ENCODE assay signal across 7 mouse cellular contexts in the genomic region with DNA sequence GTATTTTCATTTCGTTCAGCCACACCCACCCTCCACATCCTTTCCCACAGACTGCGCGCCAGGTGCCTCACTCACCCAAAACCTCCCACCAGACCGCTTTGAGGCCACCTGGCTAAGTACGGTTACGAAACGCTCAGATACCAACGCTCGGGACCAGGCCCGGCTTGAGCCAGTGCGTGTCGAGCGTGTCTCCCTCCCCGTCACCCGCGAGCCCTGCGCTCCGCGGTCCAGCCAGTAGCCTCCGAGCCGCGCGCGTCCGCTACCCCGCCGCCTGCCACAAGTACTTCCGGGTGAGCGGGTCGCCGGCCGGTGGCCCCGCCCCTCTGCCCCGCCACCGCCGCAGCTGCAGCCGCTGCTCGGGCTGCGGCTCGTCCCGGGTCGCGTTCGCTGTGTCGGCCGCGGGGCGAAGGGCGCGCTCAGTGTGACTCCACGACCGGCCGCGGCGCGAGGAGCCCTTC. TPM values are rescaled to one million over a fixed set of nuclear protein-coding genes. Genes with fewer than 3 reads are reported as not detected.
DNase-seq lines count a peak whose midpoint lies in the region; ATAC-seq lines count a peak whose summit lies in the region.

No protein-coding gene starts in this region.

- intact Hi-C loops in left cerebral cortex, postnatal 25 days (cut with DNase I) = no loop called here

- peak; percentile 70 for ATAC-seq in common myeloid progenitor, adult 5-6 weeks (replicated peaks; ENCODE audit: low read depth, poor library complexity, severe bottlenecking)

- peak; percentile 68 for DNase-seq in adipocyte (ENCODE audit: low spot score)
- peak; percentile 76 to 78 for DNase-seq in gastrocnemius, adult 8-10 months (ENCODE audit: low spot score in 2 of 2)
- DNase-seq in induced T-regulatory cell, adult 2 months (ENCODE audit: low read depth) = peak; percentile 87
- DNase-seq in left cerebral cortex, postnatal 25 days (ENCODE audit: low spot score in 2 of 2) = peak; percentile 73 to 76
- peak; percentile 78 for DNase-seq in mesoderm, embryonic 11.5 days (ENCODE audit: low read depth, low spot score)
- peak; percentile 77 for DNase-seq in right cerebral cortex, postnatal 4 days

RNA-seq across cellular contexts. Expression of a gene that starts 0.4 kb away (rescaled TPM):
- 70.2 and 77.5 TPM in 2 replicates for total RNA-seq in common myeloid progenitor, adult 5-6 weeks (2017)
- total RNA-seq in gastrocnemius, adult 8-10 months (2022) = 10 to 100 TPM; 60.4 to 79.8 (median 70.3) TPM
- 10 to 100 TPM; 38.7 to 42.8 TPM for total RNA-seq in left cerebral cortex, postnatal 25 days (2021)

Comparison
In these comparisons a context has a peak if more than half of its experiments do, and no peak if none do; other contexts are left out.
1. Peak in every context shown above with its lines: DNase-seq and ATAC-seq.